Mouse (Mus musculus) limb, embryonic 12.5 days (tissue): ENCODE measurements at regions not wholly inside any gene's neighbourhood (a gene's known extent, or its start where the extent isn't known, plus 50 kb on each side); places are given as distances from the start of the nearest gene placed in this dataset.
A peak's percentile ranks its signal among the peaks of the same experiment; 100 is the strongest.

Source experiments
- ATAC-seq: fragments of 200-750 bp; cut with Nextera tagmentation; 2 replicates; pipeline ENCODE4 v1.8.0; 2017; ENCODE audit warnings: low read depth, moderate TSS enrichment; ENCODE audit not compliant: insufficient number of reproducible peaks, insufficient read depth, low FRiP score, low TSS enrichment
- H3K27ac ChIP-seq: fragments of 300-500 bp; sonication (generic); 2 replicates; pipeline ENCODE4 v1.5.1; 2016; ENCODE audit warnings: mild to moderate bottlenecking, moderate library complexity
- H3K27me3 ChIP-seq: fragments of 300-500 bp; sonication (generic); 2 replicates; pipeline ENCODE4 v1.6.1; 2016; ENCODE audit warnings: mild to moderate bottlenecking, moderate library complexity
- H3K36me3 ChIP-seq: fragments of 300-500 bp; sonication (generic); 2 replicates; pipeline ENCODE4 v1.6.1; 2016; ENCODE audit warnings: mild to moderate bottlenecking, moderate library complexity
- H3K4me1 ChIP-seq: fragments of 300-500 bp; sonication (generic); replicated peaks from 2 replicates; pipeline ENCODE4 v1.6.1; 2016
- H3K4me2 ChIP-seq: fragments of 300-500 bp; sonication (generic); 2 replicates; pipeline ENCODE4 v1.6.1; 2016; ENCODE audit warnings: mild to moderate bottlenecking, moderate library complexity
- H3K4me3 ChIP-seq: fragments of 300-500 bp; sonication (generic); replicated peaks from 2 replicates; pipeline ENCODE4 v1.5.1; 2016; ENCODE audit warnings: mild to moderate bottlenecking
- H3K9ac ChIP-seq: fragments of 300-500 bp; sonication (generic); replicated peaks from 2 replicates; pipeline ENCODE4 v1.6.1; 2016; ENCODE audit warnings: mild to moderate bottlenecking, moderate library complexity
- H3K9me3 ChIP-seq: fragments of 300-500 bp; sonication (generic); 2 replicates; pipeline ENCODE4 v1.6.1; 2016; ENCODE audit warnings: mild to moderate bottlenecking, moderate library complexity
- WGBS: fragments of 180-500 bp; shearing (Covaris S2); methylation state at CpG from one replicate; pipeline ENCODE4 v1.1.7; 2016; 5-methylcytosine and 5-hydroxymethylcytosine counted together

GRCm38 (mm10) chr9:51379589-51379988 is 50.9 kb upstream of the 1810046K07Rik start:
- ATAC-seq, result no peak
- 84% methylated on average over 6 of the region's 6 CpGs for WGBS
- no peak overlapping the region for H3K4me3 ChIP-seq
- H3K27me3 ChIP-seq, result no peaks in the 10 kb centered on the region
- no peak overlapping the region for H3K9ac ChIP-seq
- no peaks in the 10 kb centered on the region for H3K4me1 ChIP-seq
- H3K27ac ChIP-seq, result no peak overlapping the region
- no peak overlapping the region for H3K4me2 ChIP-seq
- no peaks in the 10 kb centered on the region for H3K36me3 ChIP-seq
- H3K9me3 ChIP-seq, result no peaks in the 10 kb centered on the region

- Histone ChIP-seq H3K27ac (no peak overlapping the region), H3K4me2 (no peak overlapping the region), H3K4me1 (peaks cover under 1% of the 10 kb centered on the region; the same call in 1 of the 2 replicates), H3K27me3 (no peaks in the 10 kb centered on the region), H3K4me3 (no peak overlapping the region), H3K36me3 (no peaks in the 10 kb centered on the region), H3K9ac (no peak overlapping the region), H3K9me3 (no peaks in the 10 kb centered on the region)
- no peak for ATAC-seq
- WGBS, result 81% methylated on average over 2 of the region's 2 CpGs
Measured at GRCm38 (mm10) chr9:51393921-51394320, 65.2 kb upstream of the 1810046K07Rik start.

- WGBS, result 66% methylated on average over 9 of the region's 9 CpGs
Measured at GRCm38 (mm10) chr9:51394372-51394771, 65.7 kb upstream of the 1810046K07Rik start.

GRCm38 (mm10) chr9:51396801-51397200 is 68.1 kb upstream of the 1810046K07Rik start:
- H3K4me1 ChIP-seq, result peaks cover 8% of the 10 kb centered on the region
- no peak overlapping the region for H3K9ac ChIP-seq
- H3K27me3 ChIP-seq, result no peaks in the 10 kb centered on the region
- H3K4me3 ChIP-seq, result no peak overlapping the region
- H3K27ac ChIP-seq, result no peak overlapping the region
- 82% methylated on average over 3 of the region's 3 CpGs for WGBS
- ATAC-seq, result no peak
- no peaks in the 10 kb centered on the region for H3K36me3 ChIP-seq
- H3K4me2 ChIP-seq, result no peak overlapping the region
- no peaks in the 10 kb centered on the region for H3K9me3 ChIP-seq

More at GRCm38 (mm10) chr9:51394372-51394771, 65.7 kb upstream of the 1810046K07Rik start:
- no peak for ATAC-seq
- Histone ChIP-seq H3K4me3 (no peak overlapping the region), H3K4me2 (no peak overlapping the region), H3K27ac (no peak overlapping the region), H3K9me3 (no peaks in the 10 kb centered on the region), H3K27me3 (no peaks in the 10 kb centered on the region), H3K36me3 (no peaks in the 10 kb centered on the region), H3K4me1 (peaks cover 5% of the 10 kb centered on the region), H3K9ac (no peak overlapping the region)

- no peaks in the 10 kb centered on the region for H3K36me3 ChIP-seq
- H3K9me3 ChIP-seq, result no peaks in the 10 kb centered on the region
- ATAC-seq, result no peak
- H3K4me1 ChIP-seq, result peaks cover 8% of the 10 kb centered on the region
- no peak overlapping the region for H3K4me3 ChIP-seq
- no peaks in the 10 kb centered on the region for H3K27me3 ChIP-seq
- no peak overlapping the region for H3K4me2 ChIP-seq
- no peak overlapping the region for H3K27ac ChIP-seq
- WGBS, result 8% methylated on average over 1 of the region's 1 CpGs
- H3K9ac ChIP-seq, result no peak overlapping the region
Measured at GRCm38 (mm10) chr9:51397589-51398220, 69.0 kb upstream of the 1810046K07Rik start.

GRCm38 (mm10) chr9:51398886-51399285 is 70.2 kb upstream of the 1810046K07Rik start:
- H3K4me1 ChIP-seq, result peaks cover 8% of the 10 kb centered on the region
- H3K27ac ChIP-seq, result no peak overlapping the region
- H3K36me3 ChIP-seq, result no peaks in the 10 kb centered on the region
- WGBS, result 81% methylated on average over 4 of the region's 4 CpGs
- no peaks in the 10 kb centered on the region for H3K27me3 ChIP-seq
- no peak overlapping the region for H3K4me2 ChIP-seq
- H3K9ac ChIP-seq, result no peak overlapping the region
- H3K9me3 ChIP-seq, result no peaks in the 10 kb centered on the region
- no peak overlapping the region for H3K4me3 ChIP-seq
- ATAC-seq, result no peak

- 20% methylated on average over 4 of the region's 4 CpGs for WGBS
- Histone ChIP-seq H3K27ac (no peak overlapping the region), H3K27me3 (no peaks in the 10 kb centered on the region), H3K4me3 (no peak overlapping the region), H3K9ac (no peak overlapping the region), H3K4me2 (no peak overlapping the region), H3K4me1 (peaks cover 8% of the 10 kb centered on the region), H3K9me3 (no peaks in the 10 kb centered on the region), H3K36me3 (no peaks in the 10 kb centered on the region)
- no peak for ATAC-seq
Measured at GRCm38 (mm10) chr9:51399356-51399755, 70.6 kb upstream of the 1810046K07Rik start.

- Histone ChIP-seq H3K4me1 (peaks cover 8% of the 10 kb centered on the region; the same call in 1 of the 2 replicates), H3K27me3 (no peaks in the 10 kb centered on the region), H3K9ac (no peak overlapping the region), H3K4me3 (no peak overlapping the region), H3K4me2 (no peak overlapping the region), H3K9me3 (no peaks in the 10 kb centered on the region), H3K36me3 (no peaks in the 10 kb centered on the region), H3K27ac (no peak overlapping the region)
- 87% methylated on average over 3 of the region's 3 CpGs for WGBS
- no peak for ATAC-seq
Measured at GRCm38 (mm10) chr9:51401779-51402178, 73.1 kb upstream of the 1810046K07Rik start.

- Histone ChIP-seq H3K27ac (no peak overlapping the region), H3K36me3 (no peaks in the 10 kb centered on the region), H3K4me1 (no peaks in the 10 kb centered on the region), H3K27me3 (no peaks in the 10 kb centered on the region), H3K9me3 (no peaks in the 10 kb centered on the region), H3K9ac (no peak overlapping the region), H3K4me3 (no peak overlapping the region), H3K4me2 (no peak overlapping the region)
- ATAC-seq, result no peak
- 59% methylated on average over 1 of the region's 1 CpGs for WGBS
Measured at GRCm38 (mm10) chr9:51407978-51408377, 79.3 kb upstream of the 1810046K07Rik start.

GRCm38 (mm10) chr9:51418923-51419482 is 90.3 kb upstream of the 1810046K07Rik start:
- no peak overlapping the region for H3K4me3 ChIP-seq
- no peaks in the 10 kb centered on the region for H3K27me3 ChIP-seq
- H3K9me3 ChIP-seq, result no peaks in the 10 kb centered on the region
- H3K9ac ChIP-seq, result no peak overlapping the region
- ATAC-seq, result peak; percentile 76; the same call in 1 of the 2 replicates
- 0 out of 2 replicates have a peak, but pooled peaks cover 3% of the 10 kb centered on the region for H3K4me1 ChIP-seq
- no peaks in the 10 kb centered on the region for H3K36me3 ChIP-seq
- H3K4me2 ChIP-seq, result no peak overlapping the region
- H3K27ac ChIP-seq, result no peak overlapping the region
- WGBS, result 45% methylated on average over 5 of the region's 5 CpGs

GRCm38 (mm10) chr9:51422553-51422952 is 93.8 kb upstream of the 1810046K07Rik start:
- no peaks in the 10 kb centered on the region for H3K36me3 ChIP-seq
- no peak overlapping the region for H3K9ac ChIP-seq
- no peaks in the 10 kb centered on the region for H3K9me3 ChIP-seq
- ATAC-seq, result no peak
- no peak overlapping the region for H3K27ac ChIP-seq
- H3K4me1 ChIP-seq, result 0 out of 2 replicates have a peak, but pooled peaks cover 3% of the 10 kb centered on the region
- 64% methylated on average over 3 of the region's 3 CpGs for WGBS
- H3K27me3 ChIP-seq, result no peaks in the 10 kb centered on the region
- no peak overlapping the region for H3K4me2 ChIP-seq
- H3K4me3 ChIP-seq, result no peak overlapping the region

- H3K4me2 ChIP-seq, result no peak overlapping the region
Measured at GRCm38 (mm10) chr9:51423341-51423740, 94.6 kb upstream of the 1810046K07Rik start.

More at GRCm38 (mm10) chr9:51423341-51423740, 94.6 kb upstream of the 1810046K07Rik start:
- Histone ChIP-seq H3K36me3 (no peaks in the 10 kb centered on the region), H3K4me3 (no peak overlapping the region), H3K27me3 (no peaks in the 10 kb centered on the region), H3K27ac (no peak overlapping the region), H3K4me1 (0 out of 2 replicates have a peak, but pooled peaks cover 3% of the 10 kb centered on the region), H3K9me3 (no peaks in the 10 kb centered on the region), H3K9ac (no peak overlapping the region)
- WGBS, result 83% methylated on average over 4 of the region's 4 CpGs
- ATAC-seq, result no peak
